Mouse (Mus musculus): Measurements from ENCODE around the gene Olfr347.

Gene Olfr347

GRCm38 (mm10) chr2:36731602-36732001 lies at the start of gene Olfr347:
Gene Olfr347 (plus strand): TSS chr2:36731902.
- no peak for DNase-seq

DNA sequence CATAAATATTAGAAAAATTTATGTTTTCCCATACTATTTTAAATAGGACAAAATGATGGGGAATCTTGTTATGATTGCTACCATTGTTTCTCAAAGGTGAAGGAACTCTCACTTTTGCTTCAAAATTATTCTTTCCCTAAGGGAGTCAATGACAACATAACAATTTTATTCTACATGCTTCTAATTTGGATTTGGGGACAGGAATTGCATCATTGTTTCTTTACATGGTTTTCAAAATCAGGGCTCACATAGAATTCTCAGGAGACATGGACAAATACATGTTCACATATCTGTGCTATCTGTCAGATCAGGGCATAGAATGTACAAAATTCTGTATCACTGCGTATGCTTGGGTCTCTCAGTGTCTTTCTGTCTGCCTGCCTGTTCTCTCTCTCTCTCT lies 46.2 kb upstream of the Olfr347 start, which contains the start of gene Olfr346:
Olfr346 (plus strand) TSS at position 301 of the 400 bp plus-strand sequence.
- DNase-seq = no peak

DNA sequence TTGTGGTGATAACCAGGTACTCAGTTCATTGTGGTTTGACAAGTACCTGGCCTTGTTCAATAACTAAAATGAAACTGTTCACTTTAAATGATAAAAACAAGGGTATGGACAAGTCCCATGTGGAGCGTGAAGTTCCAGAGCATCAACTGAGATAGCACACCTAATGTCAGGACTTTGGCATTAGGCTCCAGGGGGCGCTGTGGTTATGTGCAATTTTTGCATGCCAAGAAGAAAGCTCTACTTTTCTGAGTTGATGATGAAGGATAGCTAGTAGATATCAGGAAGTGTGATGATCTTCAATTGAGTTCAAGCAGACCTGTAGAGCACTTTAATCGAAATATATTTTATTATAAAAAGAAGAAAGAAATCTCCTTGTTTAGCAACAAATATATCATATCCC lies 4.5 kb downstream of the Olfr347 start:
- no peak for DNase-seq

DNA sequence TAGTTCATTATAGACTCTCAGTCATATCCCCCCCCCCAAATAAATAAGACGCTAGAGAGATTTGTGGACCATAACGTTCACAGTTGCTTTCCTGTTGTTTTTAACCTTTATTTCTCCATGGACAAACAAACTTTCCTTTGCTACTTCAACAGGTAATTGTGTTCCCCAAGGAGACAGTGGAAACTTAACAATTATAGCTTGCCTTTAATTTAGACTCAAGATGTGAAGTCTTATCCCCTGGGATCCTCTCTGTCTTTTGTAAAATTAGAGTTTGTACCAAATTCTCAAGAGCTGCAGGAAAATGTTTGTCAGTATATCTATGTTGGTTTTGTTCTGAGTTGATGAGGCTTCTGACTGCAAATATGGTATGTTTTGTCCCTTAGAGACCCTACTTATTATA lies 52.3 kb downstream of the Olfr347 start, which contains the start of gene Olfr348:
Olfr348 (plus strand) TSS at position 301 of the 400 bp plus-strand sequence.
- no peak for DNase-seq
